Mouse (Mus musculus): Measurements from ENCODE around the gene Odf3l1.
A peak's percentile ranks its signal among the peaks of the same experiment; 100 is the strongest.
"Not testable (repeated sequence)": the region's sequence is repeated elsewhere in the genome, so short reads cannot be mapped to it uniquely, and the experiment has no call there.

The Odf3l1 gene

GRCm38 (mm10) chr9:56864216-56864729, at the start of gene Odf3l1:
Gene Odf3l1 (minus strand): TSS chr9:56864679.
- DNase-seq (ENCODE audit: extremely low spot score) = no peak

GRCm38 (mm10) chr9:56913991-56914390, 49.5 kb upstream of the Odf3l1 start:
- no peak for DNase-seq (ENCODE audit: extremely low spot score)

- no peak for DNase-seq (ENCODE audit: extremely low spot score)
Observed at GRCm38 (mm10) chr9:56911017-56911416, 46.5 kb upstream of the Odf3l1 start.

- DNase-seq (ENCODE audit: extremely low spot score) = not testable (repeated sequence)
Observed at GRCm38 (mm10) chr9:56909991-56910390, 45.5 kb upstream of the Odf3l1 start.

- no peak for DNase-seq (ENCODE audit: extremely low spot score)
Observed at GRCm38 (mm10) chr9:56907549-56907948, 43.1 kb upstream of the Odf3l1 start.

GRCm38 (mm10) chr9:56903662-56904061, 39.2 kb upstream of the Odf3l1 start:
- DNase-seq (ENCODE audit: extremely low spot score) = no peak

GRCm38 (mm10) chr9:56901187-56901586, 36.7 kb upstream of the Odf3l1 start:
- no peak for DNase-seq (ENCODE audit: extremely low spot score)

- DNase-seq (ENCODE audit: extremely low spot score) = no peak
Observed at GRCm38 (mm10) chr9:56900571-56900970, 36.1 kb upstream of the Odf3l1 start.

GRCm38 (mm10) chr9:56900060-56900459, 35.6 kb upstream of the Odf3l1 start:
- no peak for DNase-seq (ENCODE audit: extremely low spot score)

GRCm38 (mm10) chr9:56899409-56899808, 34.9 kb upstream of the Odf3l1 start:
- no peak for DNase-seq (ENCODE audit: extremely low spot score)

GRCm38 (mm10) chr9:56896779-56897178, 32.3 kb upstream of the Odf3l1 start:
- DNase-seq (ENCODE audit: extremely low spot score) = no peak

GRCm38 (mm10) chr9:56894006-56894405, 29.5 kb upstream of the Odf3l1 start:
- DNase-seq (ENCODE audit: extremely low spot score) = no peak

- no peak for DNase-seq (ENCODE audit: extremely low spot score)
Observed at GRCm38 (mm10) chr9:56893313-56893712, 28.8 kb upstream of the Odf3l1 start.

GRCm38 (mm10) chr9:56892111-56892510, 27.6 kb upstream of the Odf3l1 start:
- DNase-seq (ENCODE audit: extremely low spot score) = no peak

GRCm38 (mm10) chr9:56891517-56892011, 27.1 kb upstream of the Odf3l1 start:
- DNase-seq (ENCODE audit: extremely low spot score) = peak; percentile 82

GRCm38 (mm10) chr9:56890522-56891250, 26.2 kb upstream of the Odf3l1 start:
- no peak for DNase-seq (ENCODE audit: extremely low spot score)

GRCm38 (mm10) chr9:56889817-56890216, 25.3 kb upstream of the Odf3l1 start:
- peak; percentile 84 for DNase-seq (ENCODE audit: extremely low spot score)

- DNase-seq (ENCODE audit: extremely low spot score) = no peak
Observed at GRCm38 (mm10) chr9:56887581-56887980, 23.1 kb upstream of the Odf3l1 start.

GRCm38 (mm10) chr9:56886601-56887000, 22.1 kb upstream of the Odf3l1 start:
- no peak for DNase-seq (ENCODE audit: extremely low spot score)

GRCm38 (mm10) chr9:56886113-56886512, 21.6 kb upstream of the Odf3l1 start:
- DNase-seq (ENCODE audit: extremely low spot score) = peak; percentile 43

- no peak for DNase-seq (ENCODE audit: extremely low spot score)
Observed at GRCm38 (mm10) chr9:56884328-56884727, 19.8 kb upstream of the Odf3l1 start.

GRCm38 (mm10) chr9:56883470-56883869, 19.0 kb upstream of the Odf3l1 start:
- DNase-seq (ENCODE audit: extremely low spot score) = no peak

- DNase-seq (ENCODE audit: extremely low spot score) = no peak
Observed at GRCm38 (mm10) chr9:56882818-56883217, 18.3 kb upstream of the Odf3l1 start.
